Mouse (Mus musculus) midbrain, embryonic 15.5 days (tissue): Measurements from ENCODE around the gene Gm45713. TPM values are rescaled to one million over a fixed set of nuclear protein-coding genes. Genes with fewer than 3 reads are reported as not detected.
A peak's percentile ranks its signal among the peaks of the same experiment; 100 is the strongest.
"Not testable (repeated sequence)": the region's sequence is repeated elsewhere in the genome, so short reads cannot be mapped to it uniquely, and the experiment has no call there.

Experiments used
- ATAC-seq: fragments of 200-750 bp; cut with Nextera tagmentation; replicated peaks from 2 replicates; pipeline ENCODE4 v1.8.0; 2017; ENCODE audit warnings: moderate TSS enrichment
- H3K27ac ChIP-seq: fragments of 300-500 bp; sonication (generic); 2 replicates; pipeline ENCODE4 v1.5.1; 2015; ENCODE audit warnings: mild to moderate bottlenecking, inconsistent platforms
- H3K27me3 ChIP-seq: fragments of 300-500 bp; sonication (generic); replicated peaks from 2 replicates; pipeline ENCODE4 v1.6.1; 2015; ENCODE audit warnings: inconsistent platforms
- H3K36me3 ChIP-seq: fragments of 300-500 bp; sonication (generic); replicated peaks from 2 replicates; pipeline ENCODE4 v1.6.1; 2015; ENCODE audit warnings: inconsistent platforms
- H3K4me1 ChIP-seq: fragments of 300-500 bp; sonication (generic); 2 replicates; pipeline ENCODE4 v1.6.1; 2015; ENCODE audit warnings: inconsistent platforms
- H3K4me2 ChIP-seq: fragments of 300-500 bp; sonication (generic); 2 replicates; pipeline ENCODE4 v1.6.1; 2015; ENCODE audit warnings: inconsistent platforms, mild to moderate bottlenecking, moderate library complexity
- H3K4me3 ChIP-seq: fragments of 300-500 bp; sonication (generic); 2 replicates; pipeline ENCODE4 v1.5.1; 2015; ENCODE audit warnings: mild to moderate bottlenecking, inconsistent platforms
- H3K9ac ChIP-seq: fragments of 300-500 bp; sonication (generic); 2 replicates; pipeline ENCODE4 v1.6.1; 2015; ENCODE audit warnings: mild to moderate bottlenecking, inconsistent platforms
- H3K9me3 ChIP-seq: fragments of 300-500 bp; sonication (generic); 2 replicates; pipeline ENCODE4 v1.6.1; 2016; ENCODE audit warnings: inconsistent platforms
- WGBS: fragments of 180-500 bp; shearing (Covaris S2); methylation state at CpG from one replicate; pipeline ENCODE4 v1.1.7; 2015; ENCODE audit warnings: mixed read lengths; 5-methylcytosine and 5-hydroxymethylcytosine counted together
- polyA plus RNA-seq: library from polyadenylated mRNA; unstranded; fragments of >200 nt; fragmentation: Nextera tagmentation; extraction: Ambion mirVana; gene quantifications from 2 replicates; pipeline ENCODE4 v1.2.1, GENCODE M21; 2015

Gene Gm45713
- polyA plus RNA-seq, 1 experiment from 2014 or later, result not detected

GRCm38 (mm10) chr7:45173772-45174171, 37.7 kb upstream of the Gm45713 start:
- H3K27ac ChIP-seq, H3K9ac ChIP-seq, H3K4me2 ChIP-seq, ATAC-seq, H3K4me3 ChIP-seq, H3K9me3 ChIP-seq, H3K36me3 ChIP-seq: not testable (repeated sequence)
- peaks cover 16% of the 10 kb centered on the region for H3K4me1 ChIP-seq
- WGBS, result 50% methylated on average over 1 of the region's 1 CpGs
- peaks cover 71% of the 10 kb centered on the region for H3K27me3 ChIP-seq

DNA sequence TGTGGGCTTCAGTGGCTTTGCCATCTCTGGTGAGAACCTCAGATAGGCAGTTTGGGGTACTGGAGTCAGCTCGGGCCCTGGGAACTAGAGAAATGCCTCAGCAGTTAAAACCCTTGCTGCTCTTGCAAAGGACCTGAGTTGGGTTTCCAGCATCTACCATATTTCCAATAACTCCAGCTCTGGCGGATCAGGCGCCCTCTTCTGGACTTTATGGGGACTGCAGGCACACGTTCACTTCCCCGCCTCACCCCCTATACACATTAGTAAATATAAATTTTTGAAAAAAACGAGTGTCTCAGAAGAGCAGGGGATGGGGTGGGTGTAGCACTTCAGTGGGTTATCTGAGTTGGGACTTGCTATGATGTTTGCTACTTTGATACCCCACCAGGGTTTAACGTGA, 36.9 kb upstream of the Gm45713 start:
- Histone ChIP-seq H3K9me3 (no peaks in the 10 kb centered on the region), H3K27me3 (peaks cover 71% of the 10 kb centered on the region), H3K27ac (no peak overlapping the region), H3K4me3 (no peak overlapping the region), H3K4me2 (no peak overlapping the region), H3K36me3 (no peaks in the 10 kb centered on the region), H3K9ac (no peak overlapping the region), H3K4me1 (peaks cover 24% of the 10 kb centered on the region)
- 57% methylated on average over 7 of the region's 7 CpGs for WGBS
- no peak for ATAC-seq

- no peak overlapping the region for H3K9ac ChIP-seq
- H3K27me3 ChIP-seq, result peaks cover 70% of the 10 kb centered on the region
- H3K9me3 ChIP-seq, result no peaks in the 10 kb centered on the region
- 93% methylated on average over 3 of the region's 3 CpGs for WGBS
- no peak overlapping the region for H3K4me3 ChIP-seq
- no peak for ATAC-seq
- H3K4me1 ChIP-seq, result peaks cover 15% of the 10 kb centered on the region
- H3K36me3 ChIP-seq, result no peaks in the 10 kb centered on the region
- no peak overlapping the region for H3K27ac ChIP-seq
- no peak overlapping the region for H3K4me2 ChIP-seq
These were observed 33.5 kb upstream of the Gm45713 start for GRCm38 (mm10) chr7:45169495-45169894.

- WGBS, result 4% methylated on average over 24 of the region's 24 CpGs
These were observed 32.6 kb upstream of the Gm45713 start for GRCm38 (mm10) chr7:45168656-45169055.

GRCm38 (mm10) chr7:45167761-45168445, 31.9 kb upstream of the Gm45713 start:
- no peak overlapping the region for H3K9ac ChIP-seq
- no peak overlapping the region for H3K27ac ChIP-seq
- ATAC-seq, result no peak
- H3K9me3 ChIP-seq, result no peaks in the 10 kb centered on the region
- H3K36me3 ChIP-seq, result no peaks in the 10 kb centered on the region
- peaks cover 23% of the 10 kb centered on the region for H3K4me1 ChIP-seq
- H3K4me3 ChIP-seq, result peak overlapping the region; percentile 2; the same call in 1 of the 2 replicates
- H3K4me2 ChIP-seq, result peak overlapping the region; percentile 26
- WGBS, result 2% methylated on average over 19 of the region's 19 CpGs
- H3K27me3 ChIP-seq, result peaks cover 78% of the 10 kb centered on the region

More at GRCm38 (mm10) chr7:45168656-45169055, 32.6 kb upstream of the Gm45713 start:
- Histone ChIP-seq H3K27ac (no peak overlapping the region), H3K9me3 (no peaks in the 10 kb centered on the region), H3K27me3 (peaks cover 70% of the 10 kb centered on the region), H3K9ac (no peak overlapping the region), H3K4me1 (peaks cover 21% of the 10 kb centered on the region), H3K4me2 (peak overlapping the region; percentile 37), H3K36me3 (no peaks in the 10 kb centered on the region), H3K4me3 (peak overlapping the region; percentile 8; the same call in 1 of the 2 replicates)
- ATAC-seq, result no peak

GRCm38 (mm10) chr7:45166950-45167401, 30.9 kb upstream of the Gm45713 start:
- H3K9ac ChIP-seq, result no peak overlapping the region
- no peak for ATAC-seq
- H3K4me3 ChIP-seq, result no peak overlapping the region
- H3K27me3 ChIP-seq, result peaks cover 78% of the 10 kb centered on the region
- no peak overlapping the region for H3K4me2 ChIP-seq
- no peaks in the 10 kb centered on the region for H3K9me3 ChIP-seq
- WGBS, result 17% methylated on average over 10 of the region's 10 CpGs
- no peaks in the 10 kb centered on the region for H3K36me3 ChIP-seq
- H3K27ac ChIP-seq, result no peak overlapping the region
- peaks cover 30% of the 10 kb centered on the region for H3K4me1 ChIP-seq

- no peak overlapping the region for H3K4me2 ChIP-seq
- WGBS, result 40% methylated on average over 11 of the region's 11 CpGs
- H3K4me1 ChIP-seq, result peaks cover 31% of the 10 kb centered on the region
- no peak overlapping the region for H3K4me3 ChIP-seq
- no peak for ATAC-seq
- no peaks in the 10 kb centered on the region; the same call in 1 of the 2 replicates for H3K36me3 ChIP-seq
- H3K27me3 ChIP-seq, result peaks cover 74% of the 10 kb centered on the region
- H3K9me3 ChIP-seq, result no peaks in the 10 kb centered on the region
- H3K9ac ChIP-seq, result no peak overlapping the region
- no peak overlapping the region for H3K27ac ChIP-seq
These were observed 29.7 kb upstream of the Gm45713 start for GRCm38 (mm10) chr7:45165701-45166100.

- no peak for ATAC-seq
- Histone ChIP-seq H3K4me2 (no peak overlapping the region), H3K9ac (no peak overlapping the region), H3K36me3 (no peaks in the 10 kb centered on the region; the same call in 1 of the 2 replicates), H3K27ac (no peak overlapping the region), H3K27me3 (peaks cover 68% of the 10 kb centered on the region), H3K4me3 (no peak overlapping the region), H3K9me3 (no peaks in the 10 kb centered on the region), H3K4me1 (peaks cover 31% of the 10 kb centered on the region)
- WGBS, result 65% methylated on average over 5 of the region's 5 CpGs
These were observed 28.8 kb upstream of the Gm45713 start for GRCm38 (mm10) chr7:45164833-45165232.

GRCm38 (mm10) chr7:45163735-45164490, 27.9 kb upstream of the Gm45713 start, which contains the start of gene Slc17a7:
Gene Slc17a7 (plus strand): TSS chr7:45163949.
- WGBS, result under 1% methylated on average over 37 of the region's 41 CpGs
- H3K4me1 ChIP-seq, result peaks cover 30% of the 10 kb centered on the region
- peak within 1 kb of the TSS; percentile 33 for H3K4me3 ChIP-seq
- H3K9me3 ChIP-seq, result no peaks in the 10 kb centered on the region
- no peak within 1 kb of the TSS for H3K27ac ChIP-seq
- H3K9ac ChIP-seq, result peak within 1 kb of the TSS; percentile 31
- H3K36me3 ChIP-seq, result peaks cover 7% of the 10 kb centered on the region; the same call in 1 of the 2 replicates
- peak within 1 kb of the TSS; percentile 54 for H3K4me2 ChIP-seq
- ATAC-seq, result no peak
- H3K27me3 ChIP-seq, result peaks cover 59% of the 10 kb centered on the region

- Histone ChIP-seq H3K9me3 (no peaks in the 10 kb centered on the region), H3K4me1 (peaks cover 22% of the 10 kb centered on the region), H3K27me3 (peaks cover 51% of the 10 kb centered on the region), H3K36me3 (peaks cover 7% of the 10 kb centered on the region; the same call in 1 of the 2 replicates), H3K4me2 (no peak overlapping the region), H3K9ac (no peak overlapping the region), H3K27ac (no peak overlapping the region), H3K4me3 (no peak overlapping the region)
- ATAC-seq, result no peak
- WGBS, result 67% methylated on average over 9 of the region's 9 CpGs
These were observed 27.1 kb upstream of the Gm45713 start for GRCm38 (mm10) chr7:45162996-45163615.

DNA sequence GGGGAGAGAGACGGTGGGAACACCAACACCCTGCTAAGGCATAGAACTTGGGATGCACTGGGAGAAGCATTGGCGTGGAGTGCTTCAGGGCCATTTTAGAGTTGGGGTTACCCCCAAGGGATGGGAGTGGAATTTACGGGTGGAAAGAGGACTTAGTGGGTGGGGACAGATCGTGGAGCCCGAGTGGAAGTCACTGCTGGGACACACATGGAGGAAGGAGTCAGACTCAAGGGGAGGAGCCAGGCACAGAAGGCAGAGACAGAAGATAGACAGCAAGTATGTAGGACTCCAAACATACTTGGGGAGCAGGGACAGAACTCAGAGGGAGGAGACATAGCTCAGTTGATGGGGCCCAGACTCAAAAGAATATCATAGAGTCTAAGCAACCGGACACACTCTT, 26.5 kb upstream of the Gm45713 start:
- H3K9ac ChIP-seq, result peak overlapping the region; percentile 33; the same call in 1 of the 2 replicates
- H3K27me3 ChIP-seq, result peaks cover 45% of the 10 kb centered on the region
- no peak for ATAC-seq
- H3K27ac ChIP-seq, result no peak overlapping the region
- H3K4me3 ChIP-seq, result peak overlapping the region; percentile 41
- peaks cover 7% of the 10 kb centered on the region; the same call in 1 of the 2 replicates for H3K36me3 ChIP-seq
- WGBS, result 26% methylated on average over 6 of the region's 6 CpGs
- H3K4me2 ChIP-seq, result peak overlapping the region; percentile 78
- H3K9me3 ChIP-seq, result no peaks in the 10 kb centered on the region
- peaks cover 16% of the 10 kb centered on the region for H3K4me1 ChIP-seq
